Mouse (Mus musculus) CH12.LX (cell line): ENCODE measurements around the gene Nsun7. TPM values are rescaled to one million over a fixed set of nuclear protein-coding genes. Genes with fewer than 3 reads are reported as not detected.

ENCODE experiments used
- DNase-seq: peaks from one replicate; pipeline ENCODE4 v3.0.0-alpha.2; 2013; ENCODE audit errors: extremely low read depth
- H3K27ac ChIP-seq: 2 replicates; pipeline ENCODE4 v1.5.1; 2012; ENCODE audit warnings: low read depth, mild to moderate bottlenecking, control low read depth, moderate library complexity; ENCODE audit not compliant: insufficient read depth
- H3K27me3 ChIP-seq: replicated peaks from 2 replicates; pipeline ENCODE3; 2012; ENCODE audit warnings: inconsistent platforms
- H3K36me3 ChIP-seq, 2 experiments: replicated peaks in 1 of 2; 2 replicates each; pipeline versions ENCODE3 to v1.6.1; 2012; ENCODE audit warnings: inconsistent platforms in 1 of 2, low read length in 1 of 2, mild to moderate bottlenecking in 1 of 2, mixed read lengths in 1 of 2, moderate library complexity in 1 of 2; ENCODE audit not compliant: control insufficient read depth in 1 of 2, insufficient read depth in 1 of 2
- H3K4me1 ChIP-seq, 2 experiments: 2 replicates each; pipeline ENCODE4 v1.6.1; 2012; ENCODE audit warnings: inconsistent platforms in 1 of 2, moderate library complexity in 1 of 2; ENCODE audit not compliant: insufficient read depth in 2 of 2, control insufficient read depth in 1 of 2
- H3K4me2 ChIP-seq: 2 replicates; pipeline ENCODE4 v1.6.1; 2012; ENCODE audit warnings: low read depth, mild to moderate bottlenecking, control low read depth; ENCODE audit not compliant: poor library complexity, insufficient read depth, severe bottlenecking
- H3K4me3 ChIP-seq, 3 experiments: fragments of 150-350 bp in 1 of 3; sonication (generic) in 1 of 3; replicated peaks in 1 of 3; 2 replicates each; pipeline versions ENCODE3 to v1.5.1; 2011 to 2012; ENCODE audit warnings: low read depth in 2 of 3, low read length in 2 of 3, mild to moderate bottlenecking in 2 of 3, moderate library complexity in 2 of 3, control low read depth in 1 of 3, improper control_type of control experiment in 1 of 3, inconsistent platforms in 1 of 3, mixed read lengths in 1 of 3; ENCODE audit not compliant: poor library complexity in 1 of 3
- H3K79me2 ChIP-seq: replicated peaks from 2 replicates; pipeline ENCODE4 v1.6.1; 2012; ENCODE audit warnings: mild to moderate bottlenecking, moderate library complexity; ENCODE audit not compliant: control insufficient read depth, poor library complexity, insufficient read depth, severe bottlenecking; ENCODE audit errors: extremely low read depth
- H3K9ac ChIP-seq: 2 replicates; pipeline ENCODE4 v1.6.1; 2012; ENCODE audit warnings: low read depth, mild to moderate bottlenecking, control low read depth, moderate library complexity; ENCODE audit not compliant: insufficient read depth
- H3K9me3 ChIP-seq: replicated peaks from 2 replicates; pipeline ENCODE3; 2012; ENCODE audit warnings: low read length, inconsistent platforms, mixed read lengths
- CTCF ChIP-seq, 2 experiments: IDR thresholded peaks in 1 of 2; conservative IDR thresholded peaks in 1 of 2; 2 replicates each; pipeline ENCODE4 v1.5.1; 2011 to 2012; ENCODE audit warnings: low read depth in 2 of 2, low read length in 2 of 2, improper control_type of control experiment in 1 of 2, inconsistent platforms in 1 of 2, mild to moderate bottlenecking in 1 of 2, moderate library complexity in 1 of 2
- E2F4 ChIP-seq: IDR thresholded peaks from 2 replicates; pipeline ENCODE4 v1.6.1; 2011; ENCODE audit warnings: low read depth, low read length, improper control_type of control experiment; ENCODE audit not compliant: insufficient replicate concordance
- ETS1 ChIP-seq: conservative IDR thresholded peaks from 2 replicates; pipeline ENCODE4 v1.6.1; 2012; ENCODE audit warnings: low read depth, mild to moderate bottlenecking, inconsistent platforms, low read length, improper control_type of control experiment, moderate library complexity
- IRF4 ChIP-seq: IDR thresholded peaks from 2 replicates; pipeline ENCODE4 v1.6.1; 2014; ENCODE audit warnings: low read depth, mild to moderate bottlenecking, inconsistent platforms, low read length, improper control_type of control experiment
- JUND ChIP-seq: conservative IDR thresholded peaks from 2 replicates; pipeline ENCODE4 v1.6.1; 2011; ENCODE audit warnings: low read depth, low read length, improper control_type of control experiment
- MAFK ChIP-seq: IDR thresholded peaks from 2 replicates; pipeline ENCODE4 v1.6.1; 2011; ENCODE audit warnings: low read length, improper control_type of control experiment; ENCODE audit not compliant: insufficient replicate concordance
- NRF1 ChIP-seq: IDR thresholded peaks from 2 replicates; pipeline ENCODE4 v1.6.1; 2014; ENCODE audit warnings: low read depth, mild to moderate bottlenecking, inconsistent platforms, low read length, improper control_type of control experiment, moderate library complexity
- PAX5 ChIP-seq: IDR thresholded peaks from 2 replicates; pipeline ENCODE4 v1.6.1; 2012; ENCODE audit warnings: low read length, inconsistent platforms, mixed read lengths
- POLR2AphosphoS2 ChIP-seq: IDR thresholded peaks from 2 replicates; pipeline ENCODE4 v1.6.1; 2011; ENCODE audit warnings: low read depth, low read length, improper control_type of control experiment
- RAD21 ChIP-seq: IDR thresholded peaks from 2 replicates; pipeline ENCODE4 v1.6.1; 2011; ENCODE audit warnings: low read depth, mild to moderate bottlenecking, low read length, improper control_type of control experiment, moderate library complexity
- RCOR1 ChIP-seq: conservative IDR thresholded peaks from 2 replicates; pipeline ENCODE4 v1.6.1; 2012; ENCODE audit warnings: low read depth, mild to moderate bottlenecking, inconsistent platforms, low read length, improper control_type of control experiment
- SMC3 ChIP-seq: IDR thresholded peaks from 2 replicates; pipeline ENCODE4 v1.6.1; 2011; ENCODE audit warnings: low read depth, low read length, improper control_type of control experiment
- TCF12 ChIP-seq: IDR thresholded peaks from 2 replicates; pipeline ENCODE4 v1.6.1; 2014; ENCODE audit warnings: low read depth, mild to moderate bottlenecking, inconsistent platforms, low read length, improper control_type of control experiment
- UBTF ChIP-seq: IDR thresholded peaks from 2 replicates; pipeline ENCODE4 v1.6.1; 2012; ENCODE audit warnings: low read depth, mild to moderate bottlenecking, inconsistent platforms, low read length, improper control_type of control experiment, moderate library complexity
- ZNF384 ChIP-seq: IDR thresholded peaks from 2 replicates; pipeline ENCODE4 v1.6.1; 2012; ENCODE audit warnings: low read depth, low read length, improper control_type of control experiment, inconsistent platforms
- dilution Hi-C: fragments of 300-500 bp; cut with MboI; formaldehyde crosslinking; loops from 2 replicates; pipeline ENCODE4 v1.14.3; 2020; ENCODE audit warnings: low sequenced_read_pairs; ENCODE audit not compliant: extremely low pct_unique_long_range_greater_than_20kb, extremely low pct_ligation_motif_present
- in situ Hi-C: fragments of 300-500 bp; cut with MboI; formaldehyde crosslinking; loops from 3 replicates; pipeline ENCODE4 v1.14.3; 2019; ENCODE audit warnings: low sequenced_read_pairs, low pct_ligation_motif_present, low pct_unique_long_range_greater_than_20kb, mixed read lengths
- polyA plus RNA-seq: library from polyadenylated mRNA; unstranded; fragments of >175 nt; gene quantifications from 2 replicates; pipeline ENCODE4 v1.2.1, GENCODE M21; 2012; ENCODE audit warnings: low read depth; ENCODE audit not compliant: insufficient read length
- total RNA-seq, 2 experiments: library from RNA; depleted of rRNA; stranded (reverse); fragments of 300-350 nt in 1 of 2; fragments of >200 nt in 1 of 2; gene quantifications; 2 replicates each; pipeline ENCODE4 v1.2.3; 2012 to 2014

Gene Nsun7
- total and polyA plus RNA-seq, 3 experiments = 0.13 TPM; not detected in 2

DNA sequence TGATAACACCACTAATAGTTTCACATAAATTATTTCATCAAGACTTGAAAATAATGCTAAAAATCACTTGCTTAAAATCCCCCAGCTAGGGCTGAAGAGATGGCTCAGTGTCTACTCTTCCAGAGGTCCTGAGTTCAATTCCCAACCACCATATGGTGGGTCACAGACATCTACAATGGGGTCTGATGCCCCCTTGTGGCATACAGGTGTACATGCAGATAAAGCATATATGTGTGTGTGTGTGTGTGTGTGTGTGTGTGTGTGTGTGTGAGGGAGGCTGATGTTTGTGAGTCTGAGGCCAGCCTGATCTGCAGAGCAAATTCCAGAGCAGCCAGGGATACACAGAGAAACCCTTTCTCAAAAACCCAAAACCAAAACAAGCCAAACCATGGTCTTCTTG is 17.8 kb upstream of the Nsun7 start:
- no peak overlapping the region for H3K9ac ChIP-seq
- no peaks in the 10 kb centered on the region for H3K9me3 ChIP-seq
- dilution Hi-C loops = no loop called here
- no peaks in the 10 kb centered on the region for H3K36me3 ChIP-seq
- no peak overlapping the region for H3K27ac ChIP-seq
- DNase-seq = peak; percentile 34
- no peaks in the 10 kb centered on the region for H3K27me3 ChIP-seq
- no peaks in the 10 kb centered on the region for H3K79me2 ChIP-seq
- H3K4me2 ChIP-seq = no peak overlapping the region
- H3K4me3 ChIP-seq = no peak overlapping the region
- in situ Hi-C loops = loop anchor here (25.0 kb wide), 2 partner anchors 280 to 430 kb away; no protein-coding TSS in a partner anchor
- TF ChIP-seq SMC3 (peak; percentile 82), TCF12 (no peak), NRF1 (no peak), PAX5 (no peak), ZNF384 (no peak), CTCF (conservative IDR thresholded peaks at IDR 0.05 in 1 of 2, IDR thresholded peaks at IDR 0.05 in 1 of 2; ENCODE audit: low read depth in 2 of 2, low read length in 2 of 2) (peak; percentile 36 to 81), UBTF (no peak), IRF4 (0 out of 2 replicates have a peak, but pooled peaks have one; percentile 28), RAD21 (peak; percentile 71)
- TF ChIP-seq, all 38 proteins: peak for 4
- no peaks in the 10 kb centered on the region for H3K4me1 ChIP-seq

DNA sequence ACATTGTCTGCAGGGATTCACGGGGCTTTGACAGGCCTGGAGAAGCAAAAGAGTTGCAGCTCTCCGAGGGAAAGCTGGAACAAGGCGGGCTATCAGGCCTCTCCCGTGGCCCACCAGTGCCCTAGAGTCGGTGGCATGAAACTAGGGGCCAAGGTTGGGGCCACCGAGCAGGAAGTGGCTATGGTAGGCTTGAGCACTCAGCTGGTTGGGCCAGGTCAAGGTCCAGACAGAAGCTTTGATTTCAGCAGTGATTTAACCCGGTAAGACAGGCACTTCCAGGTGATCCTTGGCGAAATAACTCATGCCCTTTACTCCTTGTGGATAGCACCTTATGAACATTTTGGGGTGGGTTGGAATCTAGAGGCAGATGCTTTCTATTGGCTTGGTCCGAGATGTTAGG is 16.2 kb upstream of the Nsun7 start:
- DNase-seq = no peak
- Histone ChIP-seq H3K4me1 (no peaks in the 10 kb centered on the region), H3K9me3 (no peaks in the 10 kb centered on the region), H3K4me2 (no peak overlapping the region), H3K4me3 (no peak overlapping the region), H3K9ac (no peak overlapping the region), H3K27me3 (no peaks in the 10 kb centered on the region), H3K79me2 (no peaks in the 10 kb centered on the region), H3K36me3 (no peaks in the 10 kb centered on the region), H3K27ac (no peak overlapping the region)
- dilution Hi-C loops (no loop called here), in situ Hi-C loops (loop anchor here (25.0 kb wide), 2 partner anchors 281 to 431 kb away; no protein-coding TSS in a partner anchor)
- TF ChIP-seq ETS1 (no peak), JUND (no peak), MAFK (no peak), RCOR1 (no peak), POLR2AphosphoS2 (no peak), E2F4 (no peak), UBTF (no peak), ZNF384 (no peak)
